Comparison of ENCODE assay signal across 17 mouse cellular contexts in the genomic region with DNA sequence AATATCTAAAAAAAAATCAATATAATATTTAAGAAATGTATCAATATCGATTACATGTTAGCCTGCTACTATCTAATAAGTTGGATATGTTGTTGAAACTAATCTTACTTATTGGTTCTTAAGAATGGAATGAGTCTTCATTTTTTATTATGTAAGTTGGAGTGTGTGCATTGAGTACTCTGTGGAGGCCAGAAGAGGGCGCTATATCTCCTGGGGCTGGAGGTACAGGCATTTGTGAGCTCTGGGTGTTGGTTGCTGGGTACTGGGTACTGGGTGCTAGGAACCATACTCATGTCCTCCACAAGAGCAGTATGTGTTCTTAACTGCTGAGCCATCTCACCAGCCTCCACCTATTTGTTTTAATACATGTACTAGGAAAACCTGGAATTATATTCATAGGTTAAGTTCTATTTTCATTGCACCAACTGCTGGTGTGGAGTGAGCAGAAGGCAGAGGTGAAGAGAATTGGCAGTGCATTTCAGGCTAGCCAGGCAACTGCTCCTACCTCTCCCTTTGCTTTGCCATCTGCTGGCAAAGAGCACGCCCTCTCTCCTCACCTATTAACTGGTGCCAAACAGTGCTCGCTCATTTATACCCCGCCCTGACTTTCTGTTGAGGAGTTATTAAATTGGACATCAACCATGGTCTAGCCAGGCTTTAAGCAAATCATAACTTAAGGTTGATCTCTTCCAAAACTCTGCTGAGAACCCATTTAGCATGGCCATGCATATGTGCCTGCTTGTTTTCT.
DNase-seq lines count a peak whose midpoint lies in the region; ATAC-seq and TF ChIP-seq lines count a peak whose summit lies in the region.
"Had no signal": no experiment of that assay in that cellular context is flagged by ENCODE, and none has a peak within 500 bp of the region (broad histone marks: within the 10 kb centered on the region; RNA-seq: fewer than 3 reads in every experiment).

No protein-coding gene starts in this region.

- no peak for TF ChIP-seq POLR2A in heart, adult 2 months (IDR thresholded peaks at IDR 0.05; ENCODE audit: insufficient read depth, low read depth, low read length)
- TF ChIP-seq POLR2A in CH12.LX (IDR thresholded peaks at IDR 0.05; ENCODE audit: low read depth, low read length), result no peak
- TF ChIP-seq POLR2A in brain, embryonic 14.5 days (IDR thresholded peaks at IDR 0.05; ENCODE audit: borderline replicate concordance, extremely low read depth, insufficient read depth, insufficient read length, poor library complexity, severe bottlenecking), result no peak

- H3K4me1 ChIP-seq in heart, adult 2 months (ENCODE audit: control insufficient read depth, insufficient read depth, low read length), result no peaks in the 10 kb centered on the region
- no peaks in the 10 kb centered on the region for H3K4me1 ChIP-seq in CH12.LX (ENCODE audit: control insufficient read depth in 1 of 2, insufficient read depth in 2 of 2)
- H3K4me1 ChIP-seq in midbrain, embryonic 13.5 days (replicated peaks), result peaks cover 19% of the 10 kb centered on the region
- H3K4me1 ChIP-seq: liver, embryonic 12.5 days had no signal

- no peaks in the 10 kb centered on the region for H3K36me3 ChIP-seq in heart, adult 2 months (ENCODE audit: control insufficient read depth, insufficient read depth, low read length)
- no peaks in the 10 kb centered on the region for H3K36me3 ChIP-seq in CH12.LX (replicated peaks in 1 of 2; ENCODE audit: control insufficient read depth in 1 of 2, insufficient read depth in 1 of 2, low read length in 1 of 2)
- no peaks in the 10 kb centered on the region for H3K36me3 ChIP-seq in midbrain, embryonic 13.5 days
- H3K36me3 ChIP-seq: forebrain, embryonic 12.5 days; liver, embryonic 12.5 days; neural tube, embryonic 12.5 days had no signal

- dilution Hi-C loops in CH12.LX (cut with MboI; ENCODE audit: extremely low pct_ligation_motif_present, extremely low pct_unique_long_range_greater_than_20kb, low sequenced_read_pairs), result no loop called here

- no peaks in the 10 kb centered on the region for H3K79me2 ChIP-seq in heart, adult 2 months (replicated peaks; ENCODE audit: control insufficient read depth, insufficient read depth, low read length)
- H3K79me2 ChIP-seq in CH12.LX (replicated peaks; ENCODE audit: control insufficient read depth, extremely low read depth, insufficient read depth, poor library complexity, severe bottlenecking), result no peaks in the 10 kb centered on the region

- WGBS in heart, adult 2 months, result 79% methylated on average over 5 of the region's 5 CpGs
- WGBS in midbrain, embryonic 13.5 days, result 92% methylated on average over 5 of the region's 5 CpGs

- no peak; the same call in 1 of the 2 replicates for TF ChIP-seq RAD21 in CH12.LX (IDR thresholded peaks at IDR 0.05; ENCODE audit: low read depth, low read length)

- in situ Hi-C loops in CH12.LX (cut with MboI; ENCODE audit: low pct_ligation_motif_present, low pct_unique_long_range_greater_than_20kb, low sequenced_read_pairs), result no loop called here

- no peak for TF ChIP-seq EP300 in heart, adult 2 months (IDR thresholded peaks at IDR 0.05; ENCODE audit: insufficient read depth, low read depth, low read length)
- TF ChIP-seq EP300 in CH12.LX (IDR thresholded peaks at IDR 0.05; ENCODE audit: low read length), result no peak

- H3K9me3 ChIP-seq in CH12.LX (replicated peaks; ENCODE audit: low read length), result no peaks in the 10 kb centered on the region
- H3K9me3 ChIP-seq in midbrain, embryonic 13.5 days, result no peaks in the 10 kb centered on the region
- H3K9me3 ChIP-seq: forebrain, embryonic 12.5 days; liver, embryonic 12.5 days; neural tube, embryonic 12.5 days had no signal

- H3K4me3 ChIP-seq in heart, adult 2 months, result no peak overlapping the region
- no peak overlapping the region for H3K4me3 ChIP-seq in CH12.LX (replicated peaks in 1 of 3; ENCODE audit: low read depth in 2 of 3, low read length in 2 of 3, poor library complexity in 1 of 3)
- no peak overlapping the region for H3K4me3 ChIP-seq in midbrain, embryonic 13.5 days (replicated peaks)
- H3K4me3 ChIP-seq: forebrain, embryonic 12.5 days; liver, embryonic 12.5 days; neural tube, embryonic 12.5 days had no signal

- intact Hi-C loops in heart, adult 2 months (cut with DNase I), result no loop called here
- intact Hi-C loops in heart, postnatal 36 days (cut with DNase I), result no loop called here

- H3K4me2 ChIP-seq in CH12.LX (ENCODE audit: insufficient read depth, low read depth, poor library complexity, severe bottlenecking), result no peak overlapping the region
- H3K4me2 ChIP-seq in midbrain, embryonic 13.5 days (replicated peaks), result no peak overlapping the region
- H3K4me2 ChIP-seq: forebrain, embryonic 12.5 days; liver, embryonic 12.5 days; neural tube, embryonic 12.5 days had no signal

- ATAC-seq in granulocyte monocyte progenitor cell, adult 5-6 weeks (replicated peaks; ENCODE audit: poor library complexity, severe bottlenecking), result no peak
- no peak for ATAC-seq in midbrain, embryonic 13.5 days
- ATAC-seq: CD4-positive, CD25-positive, alpha-beta regulatory T cell, adult 4 months; liver, embryonic 12.5 days had no signal

- peak in 1 of 2 experiments; percentile 3 for DNase-seq in heart, adult 2 months
- no peak for DNase-seq in heart, postnatal 36 days
- peak; percentile 15 for DNase-seq in 416B (ENCODE audit: low read depth)
- peak; percentile 6 for DNase-seq in CH12.LX (ENCODE audit: extremely low read depth)
- DNase-seq in brain, embryonic 14.5 days (ENCODE audit: low read depth), result no peak
- no peak for DNase-seq in ovary, adult 18-20 months (ENCODE audit: low spot score)
- DNase-seq: adrenal gland, postnatal 36 days; kidney, adult 18-20 months; kidney, postnatal 10 days; right cerebral cortex, postnatal 14 days; thymus, postnatal 36 days had no signal

- no peak overlapping the region for H3K27ac ChIP-seq in heart, adult 2 months
- no peak overlapping the region for H3K27ac ChIP-seq in CH12.LX (ENCODE audit: insufficient read depth, low read depth)
- H3K27ac ChIP-seq in midbrain, embryonic 13.5 days, result no peak overlapping the region
- H3K27ac ChIP-seq: liver, embryonic 12.5 days; neural tube, embryonic 12.5 days had no signal

- no peaks in the 10 kb centered on the region for H3K27me3 ChIP-seq in heart, adult 2 months (ENCODE audit: control insufficient read depth, insufficient read depth, low read length)
- peaks cover 60% of the 10 kb centered on the region for H3K27me3 ChIP-seq in CH12.LX (replicated peaks)
- no peaks in the 10 kb centered on the region for H3K27me3 ChIP-seq in midbrain, embryonic 13.5 days
- H3K27me3 ChIP-seq: liver, embryonic 12.5 days; neural tube, embryonic 12.5 days had no signal

- TF ChIP-seq CTCF in heart, adult 2 months (IDR thresholded peaks at IDR 0.05), result peak; percentile 16; the same call in 1 of the 2 replicates
- TF ChIP-seq CTCF in CH12.LX (conservative IDR thresholded peaks at IDR 0.05 in 1 of 2, IDR thresholded peaks at IDR 0.05 in 1 of 2; ENCODE audit: low read depth in 2 of 2, low read length in 2 of 2), result peak in 1 of 2 experiments; percentile 37; a peak in 2 of 4 replicates
- TF ChIP-seq CTCF in brain, embryonic 14.5 days (IDR thresholded peaks at IDR 0.05; ENCODE audit: borderline replicate concordance, extremely low read depth, insufficient read depth, insufficient read length), result 0 out of 2 replicates have a peak, but pooled peaks have one; percentile 3

- no peak overlapping the region for H3K9ac ChIP-seq in heart, adult 2 months (ENCODE audit: low read depth, low read length)
- H3K9ac ChIP-seq in CH12.LX (ENCODE audit: insufficient read depth, low read depth), result no peak overlapping the region
- no peak overlapping the region for H3K9ac ChIP-seq in midbrain, embryonic 13.5 days (replicated peaks)
- H3K9ac ChIP-seq: forebrain, embryonic 12.5 days; liver, embryonic 12.5 days; neural tube, embryonic 12.5 days had no signal

TF ChIP-seq in CH12.LX, 34 proteins besides CTCF, POLR2A, EP300 and RAD21:
- TF ChIP-seq SMC3 (IDR thresholded peaks at IDR 0.05; ENCODE audit: low read depth, low read length) (peak; percentile 3; the same call in 1 of the 2 replicates), ZNF384 (IDR thresholded peaks at IDR 0.05; ENCODE audit: low read depth, low read length) (no peak)

Comparison
In these comparisons a context has a peak if more than half of its experiments do, and no peak if none do; other contexts are left out.
1. DNase-seq: peak in 416B (single experiment) and CH12.LX (single experiment); none in heart, postnatal 36 days (0 of 2), brain, embryonic 14.5 days (single experiment) and ovary, adult 18-20 months (single experiment).